Mouse (Mus musculus) forebrain, embryonic 15.5 days (tissue): Measurements from ENCODE around the gene Asb7. TPM values are rescaled to one million over a fixed set of nuclear protein-coding genes. Genes with fewer than 3 reads are reported as not detected.

Source experiments
- ATAC-seq: fragments of 200-750 bp; cut with Nextera tagmentation; replicated peaks from 2 replicates; pipeline ENCODE4 v1.8.0; 2017; ENCODE audit warnings: mild to moderate bottlenecking, moderate TSS enrichment, moderate library complexity
- H3K27ac ChIP-seq: fragments of 300-500 bp; sonication (generic); replicated peaks from 2 replicates; pipeline ENCODE4 v1.5.1; 2015; ENCODE audit warnings: mild to moderate bottlenecking, inconsistent platforms
- H3K27me3 ChIP-seq: fragments of 300-500 bp; sonication (generic); 2 replicates; pipeline ENCODE4 v1.6.1; 2015; ENCODE audit warnings: inconsistent platforms
- H3K36me3 ChIP-seq: fragments of 300-500 bp; sonication (generic); 2 replicates; pipeline ENCODE4 v1.6.1; 2015; ENCODE audit warnings: mild to moderate bottlenecking, inconsistent platforms
- H3K4me1 ChIP-seq: fragments of 300-500 bp; sonication (generic); 2 replicates; pipeline ENCODE4 v1.6.1; 2015; ENCODE audit warnings: inconsistent platforms
- H3K4me2 ChIP-seq: fragments of 300-500 bp; sonication (generic); replicated peaks from 2 replicates; pipeline ENCODE4 v1.6.1; 2015; ENCODE audit warnings: mild to moderate bottlenecking, inconsistent platforms
- H3K4me3 ChIP-seq: fragments of 300-500 bp; sonication (generic); 2 replicates; pipeline ENCODE4 v1.5.1; 2015; ENCODE audit warnings: mild to moderate bottlenecking, inconsistent platforms
- H3K9ac ChIP-seq: fragments of 300-500 bp; sonication (generic); replicated peaks from 2 replicates; pipeline ENCODE4 v1.6.1; 2015; ENCODE audit warnings: mild to moderate bottlenecking, inconsistent platforms
- H3K9me3 ChIP-seq: fragments of 300-500 bp; sonication (generic); 2 replicates; pipeline ENCODE4 v1.6.1; 2016; ENCODE audit warnings: inconsistent platforms
- WGBS: fragments of 180-500 bp; shearing (Covaris S2); methylation state at CpG from one replicate; pipeline ENCODE4 v1.1.7; 2015; ENCODE audit warnings: mixed read lengths; 5-methylcytosine and 5-hydroxymethylcytosine counted together
- polyA plus RNA-seq: library from polyadenylated mRNA; unstranded; fragments of >200 nt; fragmentation: Nextera tagmentation; extraction: Ambion mirVana; gene quantifications from 2 replicates; pipeline ENCODE4 v1.2.1, GENCODE M21; 2015

Gene Asb7
- 18.9 and 20.0 TPM in 2 replicates for polyA plus RNA-seq

GRCm38 (mm10) chr7:66689294-66689619, at the start of gene Asb7:
TSS of gene Asb7 (minus strand) at chr7:66689596.
- Histone ChIP-seq H3K4me2 (peak within 1 kb of the TSS; percentile 69), H3K4me3 (peak within 1 kb of the TSS; percentile 86), H3K4me1 (peaks cover 24% of the 10 kb centered on the region), H3K27ac (peak within 1 kb of the TSS; percentile 95), H3K9ac (peak within 1 kb of the TSS; percentile 79), H3K27me3 (no peaks in the 10 kb centered on the region), H3K36me3 (no peaks in the 10 kb centered on the region), H3K9me3 (no peaks in the 10 kb centered on the region)
- no peak for ATAC-seq
- WGBS, result 0% methylated on average over 17 of the region's 18 CpGs

GRCm38 (mm10) chr7:66737418-66737817, 48.0 kb upstream of the Asb7 start:
- Histone ChIP-seq H3K27ac (no peak overlapping the region), H3K36me3 (no peaks in the 10 kb centered on the region), H3K9me3 (no peaks in the 10 kb centered on the region), H3K9ac (no peak overlapping the region), H3K4me2 (no peak overlapping the region), H3K4me1 (no peaks in the 10 kb centered on the region), H3K4me3 (no peak overlapping the region), H3K27me3 (no peaks in the 10 kb centered on the region)
- 95% methylated on average over 4 of the region's 4 CpGs for whole genome bisulfite sequencing
- ATAC-seq, result no peak

GRCm38 (mm10) chr7:66734993-66735392, 45.6 kb upstream of the Asb7 start:
- WGBS, result 97% methylated on average over 6 of the region's 6 CpGs
- no peaks in the 10 kb centered on the region for H3K27me3 ChIP-seq
- H3K36me3 ChIP-seq, result no peaks in the 10 kb centered on the region
- no peaks in the 10 kb centered on the region for H3K4me1 ChIP-seq
- H3K4me3 ChIP-seq, result no peak overlapping the region
- no peaks in the 10 kb centered on the region for H3K9me3 ChIP-seq
- no peak for ATAC-seq
- no peak overlapping the region for H3K27ac ChIP-seq
- no peak overlapping the region for H3K9ac ChIP-seq
- no peak overlapping the region for H3K4me2 ChIP-seq

- H3K27ac ChIP-seq, result no peak overlapping the region
- no peaks in the 10 kb centered on the region for H3K9me3 ChIP-seq
- H3K4me1 ChIP-seq, result no peaks in the 10 kb centered on the region
- no peak overlapping the region for H3K9ac ChIP-seq
- ATAC-seq, result no peak
- no peak overlapping the region for H3K4me3 ChIP-seq
- no peaks in the 10 kb centered on the region for H3K27me3 ChIP-seq
- no peak overlapping the region for H3K4me2 ChIP-seq
- WGBS, result 95% methylated on average over 4 of the region's 4 CpGs
- H3K36me3 ChIP-seq, result no peaks in the 10 kb centered on the region
These were observed 45.1 kb upstream of the Asb7 start for GRCm38 (mm10) chr7:66734466-66734865.

GRCm38 (mm10) chr7:66733882-66734281, 44.5 kb upstream of the Asb7 start:
- Histone ChIP-seq H3K9me3 (no peaks in the 10 kb centered on the region), H3K36me3 (no peaks in the 10 kb centered on the region), H3K4me2 (no peak overlapping the region), H3K27me3 (no peaks in the 10 kb centered on the region), H3K4me1 (no peaks in the 10 kb centered on the region), H3K4me3 (no peak overlapping the region), H3K9ac (no peak overlapping the region), H3K27ac (no peak overlapping the region)
- 92% methylated on average over 11 of the region's 11 CpGs for WGBS
- ATAC-seq, result no peak

- ATAC-seq, result no peak
- Histone ChIP-seq H3K4me2 (no peak overlapping the region), H3K4me1 (no peaks in the 10 kb centered on the region), H3K9ac (no peak overlapping the region), H3K27me3 (no peaks in the 10 kb centered on the region), H3K9me3 (no peaks in the 10 kb centered on the region), H3K27ac (no peak overlapping the region), H3K36me3 (no peaks in the 10 kb centered on the region), H3K4me3 (no peak overlapping the region)
- WGBS, result 96% methylated on average over 17 of the region's 17 CpGs
These were observed 44.0 kb upstream of the Asb7 start for GRCm38 (mm10) chr7:66733431-66733830.

GRCm38 (mm10) chr7:66729232-66729631, 39.8 kb upstream of the Asb7 start:
- Histone ChIP-seq H3K4me1 (no peaks in the 10 kb centered on the region), H3K27me3 (no peaks in the 10 kb centered on the region), H3K9ac (no peak overlapping the region), H3K4me2 (no peak overlapping the region), H3K36me3 (no peaks in the 10 kb centered on the region), H3K9me3 (no peaks in the 10 kb centered on the region), H3K27ac (no peak overlapping the region), H3K4me3 (no peak overlapping the region)
- WGBS, result 87% methylated on average over 2 of the region's 2 CpGs
- no peak for ATAC-seq

GRCm38 (mm10) chr7:66728072-66728471, 38.7 kb upstream of the Asb7 start:
- Histone ChIP-seq H3K4me3 (no peak overlapping the region), H3K4me1 (no peaks in the 10 kb centered on the region), H3K4me2 (no peak overlapping the region), H3K9ac (no peak overlapping the region), H3K27ac (no peak overlapping the region), H3K36me3 (no peaks in the 10 kb centered on the region), H3K9me3 (no peaks in the 10 kb centered on the region), H3K27me3 (no peaks in the 10 kb centered on the region)
- no peak for ATAC-seq
- WGBS, result 92% methylated on average over 6 of the region's 6 CpGs

GRCm38 (mm10) chr7:66724954-66725353, 35.6 kb upstream of the Asb7 start:
- H3K4me2 ChIP-seq, result no peak overlapping the region
- H3K36me3 ChIP-seq, result no peaks in the 10 kb centered on the region
- 94% methylated on average over 6 of the region's 6 CpGs for WGBS
- no peaks in the 10 kb centered on the region for H3K4me1 ChIP-seq
- ATAC-seq, result no peak
- H3K9ac ChIP-seq, result no peak overlapping the region
- H3K9me3 ChIP-seq, result no peaks in the 10 kb centered on the region
- no peak overlapping the region for H3K4me3 ChIP-seq
- no peaks in the 10 kb centered on the region for H3K27me3 ChIP-seq
- H3K27ac ChIP-seq, result no peak overlapping the region

- H3K9me3 ChIP-seq, result no peaks in the 10 kb centered on the region
- H3K27ac ChIP-seq, result no peak overlapping the region
- no peaks in the 10 kb centered on the region for H3K4me1 ChIP-seq
- WGBS, result 80% methylated on average over 4 of the region's 4 CpGs
- H3K36me3 ChIP-seq, result no peaks in the 10 kb centered on the region
- H3K4me2 ChIP-seq, result no peak overlapping the region
- H3K27me3 ChIP-seq, result no peaks in the 10 kb centered on the region
- no peak overlapping the region for H3K9ac ChIP-seq
- no peak overlapping the region for H3K4me3 ChIP-seq
- ATAC-seq, result no peak
These were observed 35.1 kb upstream of the Asb7 start for GRCm38 (mm10) chr7:66724514-66724913.

- no peak overlapping the region for H3K4me3 ChIP-seq
- H3K9ac ChIP-seq, result no peak overlapping the region
- no peaks in the 10 kb centered on the region for H3K27me3 ChIP-seq
- H3K4me1 ChIP-seq, result no peaks in the 10 kb centered on the region
- ATAC-seq, result no peak
- peaks cover 45% of the 10 kb centered on the region for H3K36me3 ChIP-seq
- no peak overlapping the region for H3K4me2 ChIP-seq
- no peak overlapping the region for H3K27ac ChIP-seq
- 63% methylated on average over 2 of the region's 2 CpGs for WGBS
- H3K9me3 ChIP-seq, result no peaks in the 10 kb centered on the region
These were observed 21.8 kb upstream of the Asb7 start for GRCm38 (mm10) chr7:66711166-66711565.

GRCm38 (mm10) chr7:66704631-66705030, 15.2 kb upstream of the Asb7 start:
- H3K36me3 ChIP-seq, result peaks cover 22% of the 10 kb centered on the region
- H3K4me1 ChIP-seq, result no peaks in the 10 kb centered on the region
- no peaks in the 10 kb centered on the region for H3K27me3 ChIP-seq
- no peak for ATAC-seq
- H3K9ac ChIP-seq, result no peak overlapping the region
- no peak overlapping the region for H3K4me3 ChIP-seq
- 84% methylated on average over 3 of the region's 3 CpGs for WGBS
- no peak overlapping the region for H3K27ac ChIP-seq
- no peaks in the 10 kb centered on the region for H3K9me3 ChIP-seq
- H3K4me2 ChIP-seq, result no peak overlapping the region

GRCm38 (mm10) chr7:66702721-66703120, 13.3 kb upstream of the Asb7 start:
- Histone ChIP-seq H3K27ac (no peak overlapping the region), H3K4me1 (no peaks in the 10 kb centered on the region), H3K4me3 (no peak overlapping the region), H3K27me3 (no peaks in the 10 kb centered on the region), H3K9ac (no peak overlapping the region), H3K9me3 (no peaks in the 10 kb centered on the region), H3K4me2 (no peak overlapping the region), H3K36me3 (peaks cover 19% of the 10 kb centered on the region; the same call in 1 of the 2 replicates)
- no peak for ATAC-seq
- 93% methylated on average over 7 of the region's 7 CpGs for WGBS
